Mouse (Mus musculus) right cerebral cortex, postnatal 14 days (tissue): Measurements from ENCODE around the gene Sbk3.
"Not testable (repeated sequence)": the region's sequence is repeated elsewhere in the genome, so short reads cannot be mapped to it uniquely, and the experiment has no call there.

ENCODE experiments used
- DNase-seq: peaks from one replicate; pipeline ENCODE4 v3.0.0; 2022

The Sbk3 gene

DNA sequence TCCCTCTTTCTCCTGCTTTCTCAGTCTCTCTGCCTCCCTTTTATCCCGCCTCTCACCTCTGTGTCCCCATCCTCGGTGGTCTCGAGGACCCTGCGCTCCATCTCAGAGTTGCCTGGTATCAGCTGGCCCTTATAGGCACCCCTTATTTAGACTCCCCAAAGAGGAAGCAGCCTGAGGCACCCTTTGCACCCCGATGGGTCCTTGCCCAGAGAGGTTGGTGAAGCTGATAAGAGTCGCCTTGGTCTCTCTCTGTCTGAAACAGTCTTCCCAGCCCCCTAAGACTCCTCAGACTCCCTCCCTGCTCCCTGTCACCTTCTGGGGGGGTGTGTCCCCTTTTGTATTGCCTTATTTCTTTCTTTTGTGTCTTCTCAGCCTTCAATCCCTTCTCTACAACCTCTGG is at the start of gene Sbk3:
TSS of gene Sbk3 (minus strand) at position 101 of the 400 bp plus-strand sequence.
- DNase-seq: no peak

DNA sequence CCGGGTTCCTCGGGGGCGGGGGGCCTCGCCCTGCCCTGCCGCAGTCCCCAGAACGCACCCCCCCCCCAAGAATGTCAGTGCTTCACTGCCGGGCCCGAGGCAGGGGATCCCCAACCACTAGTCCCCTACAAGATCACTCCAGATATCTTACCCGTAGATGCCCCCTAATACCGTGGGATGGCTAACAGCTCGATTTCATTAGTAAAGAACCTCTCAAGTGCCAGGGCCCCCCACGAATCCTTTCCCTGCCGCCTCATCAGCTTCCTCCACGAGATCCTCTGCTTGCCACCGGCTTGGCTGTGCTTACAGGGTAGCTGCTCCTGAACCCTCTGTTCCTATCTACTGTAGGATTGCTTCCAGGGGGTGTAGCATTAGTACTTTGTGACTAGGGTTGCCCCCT is 49.7 kb upstream of the Sbk3 start:
- no peak for DNase-seq

DNA sequence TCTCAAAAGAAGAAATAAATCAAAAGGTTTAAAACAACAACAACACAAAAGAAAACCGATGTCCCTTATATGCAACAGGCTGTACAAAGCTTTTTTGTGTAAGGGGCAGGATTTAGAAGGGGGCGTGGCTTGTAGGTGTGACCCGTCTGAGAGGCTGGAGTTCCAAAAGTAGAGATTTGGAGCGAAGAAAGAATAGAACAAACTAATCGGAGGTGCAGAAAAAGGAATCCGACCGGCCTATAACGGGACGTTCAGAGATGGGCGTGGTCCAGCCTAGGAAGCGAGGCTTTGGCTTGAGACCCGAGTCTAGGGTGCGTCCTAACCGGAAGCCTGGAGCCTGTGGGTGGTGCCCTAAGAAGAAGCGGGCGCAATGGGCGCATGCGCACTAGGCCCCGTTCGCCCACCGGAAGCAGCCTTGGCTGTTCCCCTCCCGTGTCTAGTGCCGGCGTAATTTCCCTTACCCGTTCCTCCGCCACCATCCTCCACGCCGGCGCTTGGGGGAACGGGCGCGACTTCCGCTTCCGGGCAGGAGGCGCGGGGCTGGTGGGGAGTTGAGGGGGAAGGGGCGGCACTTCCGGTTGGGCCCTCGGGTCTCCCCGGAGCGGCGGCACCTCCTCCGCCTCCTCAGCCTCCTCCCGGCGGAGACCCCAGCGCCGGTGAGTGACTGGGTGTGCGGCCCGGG is 49.2 kb upstream of the Sbk3 start, which contains the start of the genes Zfp865 and Ccdc106:
TSS of gene Zfp865 (plus strand) at position 377 of the 682 bp plus-strand sequence.
TSS of gene Ccdc106 (plus strand) at position 554 of the 682 bp plus-strand sequence.
- DNase-seq: peak; percentile 100

DNA sequence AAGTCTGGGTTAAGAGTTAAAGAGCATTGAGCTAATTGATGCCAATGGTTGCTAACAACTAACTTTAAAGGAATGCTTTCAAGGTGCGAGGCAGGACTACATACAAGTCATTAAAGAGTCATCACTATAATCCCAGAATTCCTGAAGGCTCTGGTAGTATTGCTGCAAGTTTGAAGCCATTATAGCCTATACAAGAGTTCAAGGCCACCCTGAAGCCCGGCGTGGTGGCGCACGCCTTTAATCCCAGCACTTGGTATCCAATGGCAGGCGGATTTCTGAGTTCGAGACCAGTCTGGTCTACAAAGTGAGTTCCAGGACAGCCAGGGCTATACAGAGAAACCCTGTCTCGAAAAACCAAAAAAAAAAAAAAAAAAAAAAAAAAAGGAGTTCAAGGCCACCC is 48.6 kb upstream of the Sbk3 start:
- not testable (repeated sequence) for DNase-seq

DNA sequence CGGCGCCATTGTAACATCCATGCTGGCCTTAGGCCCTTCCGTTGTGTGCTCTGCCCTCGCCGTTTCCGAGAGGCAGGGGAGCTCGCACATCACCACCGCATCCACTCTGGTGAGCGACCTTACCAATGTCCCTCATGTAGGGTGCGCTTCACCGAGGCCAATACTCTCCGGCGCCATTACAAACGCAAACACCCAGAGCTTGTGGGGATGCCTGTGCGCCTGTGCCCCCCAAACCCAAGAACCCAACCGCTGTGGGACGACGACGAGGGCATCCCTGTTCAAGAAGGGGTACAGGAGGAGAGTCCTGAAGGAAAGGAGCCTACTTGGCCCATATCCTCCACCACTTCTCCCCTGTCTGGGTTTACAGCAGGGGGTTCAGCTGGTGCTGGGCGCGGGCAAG is 47.0 kb upstream of the Sbk3 start:
- no peak for DNase-seq

DNA sequence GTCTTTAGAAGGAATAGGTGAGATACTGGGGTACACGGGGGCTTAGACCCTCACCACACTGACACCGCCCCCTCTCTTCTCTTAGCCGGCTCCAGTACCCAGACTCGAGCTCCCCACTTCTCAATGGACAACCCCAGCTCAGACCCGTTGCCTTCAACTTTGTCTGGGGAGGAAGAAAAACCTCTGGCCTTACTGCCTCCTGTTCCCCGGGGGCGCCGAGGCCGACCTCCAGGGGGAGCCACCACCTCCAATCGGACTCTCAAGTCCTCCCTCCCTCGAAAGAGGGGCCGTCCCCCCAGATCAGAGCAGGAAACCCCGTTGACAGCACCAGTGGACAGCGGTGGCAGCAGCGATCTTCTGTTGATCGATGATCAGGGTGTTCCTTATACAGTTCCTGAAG is 46.4 kb upstream of the Sbk3 start:
- DNase-seq: peak; percentile 47

DNA sequence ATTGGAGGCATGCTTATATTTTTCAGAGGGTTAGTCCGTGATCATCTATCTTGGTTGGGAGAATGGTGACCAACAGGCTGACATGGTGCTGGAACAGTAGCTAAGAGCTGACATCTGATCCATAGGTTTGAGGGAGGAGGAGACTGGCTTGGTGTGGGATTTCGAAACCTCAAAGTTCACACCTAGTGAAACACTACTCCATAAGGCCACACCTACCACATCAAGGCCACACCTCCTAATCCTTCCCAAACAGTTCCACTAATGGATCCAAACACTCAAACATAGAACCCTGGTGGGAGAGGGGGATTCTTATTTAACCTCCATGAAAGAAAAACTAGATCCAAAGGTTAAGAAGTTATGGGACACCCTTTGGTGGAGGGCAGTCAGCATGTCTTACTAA is 46.0 kb upstream of the Sbk3 start:
- no peak for DNase-seq

DNA sequence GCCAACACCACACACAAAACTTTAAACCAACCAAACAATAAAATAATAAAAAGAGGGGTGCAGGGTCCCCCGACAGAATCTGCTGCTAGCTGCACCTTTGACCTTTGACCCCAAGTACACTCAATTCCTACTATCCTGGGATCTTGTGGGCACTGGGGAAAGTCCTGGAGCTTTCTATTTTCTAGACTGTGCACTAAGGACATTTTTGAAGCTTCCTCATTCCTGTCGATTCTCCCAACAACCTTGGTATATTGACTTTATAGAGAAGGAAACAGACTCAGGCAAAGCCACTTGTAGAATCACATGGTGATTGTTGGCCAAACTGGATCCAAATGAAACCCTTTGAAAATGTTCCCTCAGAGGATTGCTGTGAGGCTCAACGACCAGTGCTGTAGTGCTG is 45.1 kb upstream of the Sbk3 start:
- no peak for DNase-seq

DNA sequence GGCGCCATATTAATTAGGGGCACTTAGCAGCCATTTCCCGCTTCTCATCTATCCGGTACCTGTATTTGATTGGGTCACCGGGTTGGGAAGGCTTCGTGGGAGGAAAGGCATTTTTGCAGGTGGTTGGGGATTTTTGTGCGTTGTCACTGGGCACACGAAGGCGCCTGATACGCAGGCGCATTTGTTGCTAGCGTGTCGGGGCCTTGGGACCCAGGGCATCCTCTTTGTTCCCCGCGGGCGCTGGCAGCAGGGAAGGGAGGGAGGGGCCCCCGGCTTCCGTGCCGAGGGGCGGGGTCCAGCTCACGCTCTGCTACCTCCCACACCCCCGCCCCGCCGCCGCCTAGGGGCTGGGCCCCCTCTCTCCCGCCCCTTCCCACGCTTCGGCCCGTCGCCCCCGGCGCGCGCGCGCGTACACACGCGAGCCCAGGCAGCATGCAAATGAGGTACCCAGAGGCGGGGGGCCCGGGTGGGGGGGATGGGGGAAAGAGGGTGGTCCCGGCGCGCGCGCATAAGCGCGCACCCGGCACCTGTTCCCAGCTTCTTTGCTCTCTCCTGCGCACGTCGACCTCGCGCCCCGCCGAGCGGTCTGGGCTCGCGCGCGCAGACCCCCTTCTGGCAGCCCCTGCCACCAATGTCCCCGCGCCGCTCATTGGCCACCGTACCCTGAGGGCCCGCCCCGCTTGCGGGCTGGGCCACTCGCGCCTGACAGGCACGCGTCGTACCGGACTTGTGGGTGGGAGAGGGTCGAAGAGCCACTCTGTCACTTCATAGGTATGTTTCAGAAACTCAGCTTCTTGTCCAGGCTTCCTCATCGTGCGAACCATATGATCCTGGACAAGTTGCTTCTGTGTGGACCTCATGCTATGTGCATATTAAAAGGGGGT is 44.4 kb upstream of the Sbk3 start, which contains the start of gene Gm44973:
TSS of gene Gm44973 (plus strand) at position 379 of the 884 bp plus-strand sequence.
- DNase-seq: peak; percentile 92

DNA sequence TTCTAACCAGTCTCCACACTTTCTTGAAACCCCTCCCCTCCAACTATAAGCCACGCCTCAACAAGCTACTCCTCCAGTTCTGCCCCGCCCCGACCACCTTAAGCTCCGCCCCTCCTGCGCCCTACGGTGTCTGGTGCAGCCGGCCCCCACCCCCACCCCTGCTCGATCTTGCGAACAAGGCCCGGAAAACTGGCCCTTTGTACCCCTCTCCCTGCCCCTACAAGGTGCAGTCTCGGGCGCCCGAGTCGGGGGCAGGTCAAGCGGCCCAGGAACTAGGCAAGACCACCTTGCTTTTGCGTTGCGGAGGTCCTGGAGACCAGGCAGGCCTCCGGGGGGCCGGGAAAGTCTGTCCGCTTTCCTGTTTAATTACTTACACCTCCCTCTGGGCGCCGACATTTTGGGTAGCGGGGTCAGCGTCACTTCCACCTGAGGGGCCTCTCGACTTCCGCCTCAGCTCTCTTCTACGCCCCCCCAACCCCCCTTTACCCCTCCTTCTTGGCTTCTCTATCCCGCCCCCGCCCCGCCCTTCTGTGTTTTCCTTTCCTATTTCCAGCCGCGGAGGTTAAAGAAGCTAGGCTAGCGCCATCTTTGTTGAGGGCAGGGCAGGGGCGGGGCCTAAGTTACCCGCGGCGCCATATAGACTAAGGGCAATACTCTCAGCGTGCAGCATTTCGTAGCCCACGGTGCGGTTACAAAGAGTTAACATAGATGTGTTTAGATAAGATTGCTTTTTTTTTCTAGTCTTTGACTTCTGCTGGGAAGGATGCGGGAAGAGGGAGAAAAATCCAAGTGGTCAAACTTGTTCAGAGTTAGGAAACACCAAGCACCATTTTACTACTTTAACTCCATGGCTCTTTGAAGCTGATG is 43.5 kb upstream of the Sbk3 start, which contains the start of the genes Zfp524 and Fiz1:
TSS of gene Zfp524 (plus strand) at position 165 of the 867 bp plus-strand sequence.
TSS of gene Fiz1 (minus strand) at position 447 of the 867 bp plus-strand sequence.
- peak; percentile 94 for DNase-seq

DNA sequence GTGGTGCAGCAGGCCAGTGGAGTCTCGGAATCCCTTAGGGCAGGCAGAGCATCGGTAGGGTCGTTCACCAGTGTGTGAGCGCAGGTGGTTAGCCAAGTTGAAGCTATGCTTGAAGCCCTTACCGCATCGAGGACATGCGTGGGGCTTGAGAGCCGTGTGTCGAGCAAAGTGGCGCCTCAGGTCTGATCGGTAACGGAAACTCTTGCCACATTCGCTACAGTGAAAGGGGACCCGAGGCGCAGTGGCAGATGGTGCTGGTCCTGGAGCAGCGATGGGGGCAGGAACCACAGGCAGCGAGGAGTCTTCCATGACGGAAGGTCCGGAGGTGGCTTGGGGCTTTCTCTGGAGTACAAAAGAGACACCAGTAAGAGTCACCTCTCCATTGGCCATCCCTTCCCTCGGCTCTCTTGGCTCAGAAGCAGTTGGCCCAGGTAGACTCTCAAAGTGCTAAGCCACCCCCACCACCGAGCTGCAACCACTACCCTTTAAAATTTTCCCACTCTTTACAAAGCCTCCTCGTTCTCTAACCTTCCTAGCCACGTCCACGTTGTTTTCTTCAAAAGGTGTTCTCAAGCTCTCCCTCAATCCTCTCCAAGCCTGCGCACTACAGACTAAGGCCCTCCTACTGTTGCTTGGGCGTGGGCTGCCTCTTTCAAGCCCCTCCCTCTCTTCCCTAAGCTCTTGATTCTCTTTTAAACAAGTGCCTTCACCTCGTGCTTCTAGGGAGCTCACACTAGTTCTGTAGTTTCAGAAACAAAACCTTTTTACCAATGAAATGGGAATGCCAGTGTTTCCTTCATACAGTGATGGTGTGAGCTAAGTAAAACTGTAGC is 41.9 kb upstream of the Sbk3 start:
- DNase-seq: no peak

DNA sequence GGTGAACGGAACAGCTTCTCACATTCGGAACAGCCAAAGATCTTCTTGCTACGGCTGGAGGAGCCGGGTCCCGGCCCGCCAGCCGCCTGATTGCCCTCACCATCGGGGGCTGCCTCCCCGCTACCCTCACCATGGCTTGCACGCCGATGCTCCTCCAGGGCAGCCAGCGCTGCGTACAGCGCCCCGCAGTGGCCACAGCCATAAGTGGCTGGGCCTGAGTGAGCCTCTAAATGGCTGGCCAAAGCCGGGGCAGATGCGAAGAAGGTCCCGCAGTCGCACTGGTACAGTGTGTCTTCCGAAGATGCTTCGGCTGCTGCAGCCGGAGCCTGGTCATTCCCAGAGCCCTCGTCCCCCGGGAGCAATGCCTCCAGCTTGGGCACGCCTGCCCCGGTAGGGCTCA is 37.3 kb upstream of the Sbk3 start:
- no peak for DNase-seq

DNA sequence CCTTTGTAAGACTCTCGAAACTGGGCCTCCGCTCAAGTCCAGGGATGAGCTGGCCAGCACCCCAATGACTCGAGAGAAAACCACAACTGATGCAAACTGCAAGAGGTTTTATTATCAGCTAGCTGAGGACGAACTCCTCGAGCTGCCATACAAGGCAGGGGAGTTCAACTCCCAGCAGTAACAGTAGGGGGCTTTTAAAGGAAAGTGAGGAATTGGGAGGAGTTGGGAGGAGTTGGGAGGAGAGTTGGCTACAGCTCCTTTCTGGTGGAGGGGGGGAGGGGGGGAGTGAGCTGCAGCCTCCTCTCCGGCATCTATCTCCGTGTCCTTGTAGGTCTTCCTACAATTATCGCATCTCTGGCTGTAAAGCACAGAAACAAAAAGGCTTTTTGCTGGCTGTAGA is 31.9 kb upstream of the Sbk3 start:
- DNase-seq: not testable (repeated sequence)

DNA sequence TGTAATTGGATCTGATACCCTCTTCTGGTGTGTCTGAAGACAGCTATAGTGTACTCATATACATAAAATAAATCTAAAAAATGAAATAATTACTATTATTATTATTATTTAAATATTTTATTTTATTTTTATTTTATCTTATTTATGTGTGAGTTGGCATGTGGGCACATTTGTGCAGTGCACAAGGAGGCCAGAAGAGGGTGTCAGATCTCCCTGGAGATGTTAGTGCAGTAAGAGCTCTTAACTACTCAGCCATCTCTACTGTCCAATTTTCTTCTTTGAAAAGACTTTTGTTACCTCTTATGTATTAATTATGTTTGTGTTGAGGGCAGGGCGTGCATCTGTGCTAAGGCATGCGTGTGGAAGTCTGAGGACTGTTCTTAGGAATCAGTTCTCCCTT is 28.9 kb upstream of the Sbk3 start:
- no peak for DNase-seq

DNA sequence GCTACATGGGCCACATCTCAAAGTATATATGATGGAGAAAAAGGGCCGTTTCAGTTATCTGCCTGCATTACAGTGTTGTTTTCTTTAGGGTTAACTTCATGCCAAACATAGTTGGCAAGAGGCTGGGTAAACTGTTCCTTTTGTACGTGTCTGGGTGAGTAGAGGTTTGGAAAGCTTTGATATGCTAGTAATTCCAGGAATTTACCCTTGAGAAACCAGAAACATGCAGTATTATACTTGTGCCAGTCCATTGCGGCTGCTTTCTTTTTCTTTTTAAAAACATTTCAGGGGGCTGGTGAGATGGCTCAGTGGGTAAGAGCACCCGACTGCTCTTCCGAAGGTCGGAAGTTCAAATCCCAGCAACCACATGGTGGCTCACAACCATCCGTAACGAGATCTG is 26.0 kb upstream of the Sbk3 start:
- DNase-seq: no peak

DNA sequence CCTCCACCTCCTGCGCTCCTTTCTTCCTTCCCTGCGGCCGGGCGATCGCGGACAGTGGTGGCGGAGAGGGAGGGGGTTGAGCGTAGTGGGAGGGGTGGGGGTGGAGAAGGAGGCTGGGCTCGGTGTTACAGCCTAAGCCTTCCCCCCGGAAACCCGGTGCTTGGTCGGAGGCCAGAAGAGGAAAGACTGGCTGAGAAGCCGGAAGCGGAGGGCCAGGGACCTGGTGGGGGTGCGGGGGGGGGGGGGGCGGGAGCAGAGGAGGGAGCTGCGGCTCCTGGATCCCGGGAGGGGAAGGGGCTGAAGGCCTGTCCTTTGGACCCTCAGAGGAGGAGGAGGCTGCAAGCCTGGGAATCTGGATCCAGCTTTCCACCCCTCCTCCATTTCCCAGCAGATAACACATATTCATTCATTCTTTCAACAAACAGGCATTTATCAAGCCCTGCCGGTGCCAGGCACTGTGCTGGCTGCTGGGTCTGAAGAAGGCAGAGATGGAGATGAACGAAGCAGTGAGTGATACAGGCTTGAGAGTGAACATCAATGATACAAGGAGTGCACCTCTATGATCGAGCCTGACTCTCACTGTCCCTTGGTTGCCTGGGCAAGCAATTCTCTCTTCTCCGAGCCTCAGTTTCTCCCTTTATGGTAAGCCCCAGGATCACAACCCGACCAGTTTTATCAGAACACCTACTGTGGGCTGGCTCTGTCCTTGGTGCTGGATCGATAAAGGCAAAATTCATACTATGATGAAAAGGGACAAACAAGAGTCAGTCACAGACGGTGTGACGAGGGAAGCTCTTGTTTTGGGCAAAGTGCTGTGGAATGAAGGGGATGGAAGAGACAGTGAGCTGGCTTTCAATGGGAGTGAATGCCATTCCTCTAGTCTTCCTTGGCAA is 25.3 kb upstream of the Sbk3 start, which contains the start of gene Zfp579:
TSS of gene Zfp579 (minus strand) at position 156 of the 893 bp plus-strand sequence.
- peak; percentile 93 for DNase-seq

DNA sequence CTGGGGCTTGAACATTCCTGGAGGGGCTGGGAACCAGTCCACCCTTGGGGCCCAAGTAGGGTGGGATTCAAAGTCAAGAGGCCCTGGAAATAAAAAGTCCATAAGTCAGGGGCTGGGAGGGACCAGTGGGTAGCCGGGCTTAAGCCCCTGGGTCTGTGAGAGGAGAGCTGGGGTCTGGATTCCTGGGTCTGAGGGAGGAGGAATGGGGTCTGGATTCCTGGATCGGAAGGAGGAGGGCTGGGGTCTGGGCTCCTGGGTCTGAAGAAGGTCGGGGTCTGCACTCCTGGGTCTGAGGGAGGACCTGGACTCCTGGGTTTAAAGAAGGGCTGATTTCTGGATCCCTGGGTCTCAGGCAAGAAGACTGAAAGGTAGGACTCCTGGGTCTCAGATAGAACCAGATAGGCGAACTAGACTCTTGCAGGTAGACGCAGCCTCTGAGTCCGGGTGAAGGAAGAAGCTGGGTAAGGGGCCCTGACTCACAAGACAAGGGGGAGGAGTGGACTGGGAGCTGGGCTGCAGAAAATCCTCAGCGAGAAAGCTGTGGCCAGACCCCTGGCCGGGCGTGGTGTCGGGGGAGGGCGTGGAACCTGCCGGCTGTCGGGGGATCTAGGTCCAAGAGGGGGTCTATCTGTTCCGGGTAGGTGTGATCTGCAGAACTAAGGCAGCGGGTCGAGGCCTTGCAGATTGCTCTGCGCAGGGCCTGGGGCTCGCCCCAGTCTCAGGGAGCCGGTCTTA is 24.5 kb upstream of the Sbk3 start:
- no peak for DNase-seq

DNA sequence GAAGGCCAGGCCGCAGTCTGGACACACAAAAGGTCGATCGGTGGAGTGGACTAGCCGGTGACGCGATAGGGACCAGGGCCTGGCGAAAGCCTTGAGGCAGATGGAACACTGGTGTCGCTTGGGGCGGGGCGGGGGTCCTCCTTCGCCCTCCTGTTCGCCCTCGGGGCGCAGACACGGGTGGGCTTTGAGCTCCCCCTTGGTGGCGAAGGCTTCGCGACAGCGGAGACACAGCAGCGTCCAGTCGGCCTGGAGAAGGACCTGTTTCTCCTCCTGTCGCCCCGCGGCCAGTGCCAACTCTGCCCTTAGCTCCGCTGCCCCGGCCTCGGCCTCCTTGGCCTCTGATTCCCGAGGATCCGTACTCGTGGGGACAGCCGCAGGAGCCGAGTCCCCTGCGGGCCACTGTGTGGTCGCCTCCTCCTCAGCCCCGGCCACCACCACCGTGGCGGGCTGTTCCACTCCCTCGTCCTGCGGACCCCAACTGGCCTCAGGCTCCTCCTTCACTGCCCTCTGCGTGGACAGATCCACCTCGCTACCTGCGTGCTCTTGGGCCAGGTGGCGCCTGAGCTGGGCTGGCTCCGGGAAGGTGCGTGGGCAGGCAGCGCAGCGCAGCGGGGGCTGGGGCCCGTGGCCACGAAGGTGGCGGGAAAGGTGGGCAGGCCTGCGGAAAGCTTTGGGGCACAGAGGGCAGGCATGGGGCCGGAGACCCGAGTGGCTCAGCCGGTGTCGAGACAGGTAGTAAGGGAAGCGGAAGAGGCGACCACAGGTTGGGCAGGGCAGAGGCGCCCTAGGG is 23.2 kb upstream of the Sbk3 start:
- DNase-seq: no peak
